Mouse (Mus musculus) c-Kit-positive CD71-positive TER-119-negative erythroid progenitor cells, embryonic 14.5 days (primary cell): ENCODE results near the gene Pgc.
A peak's percentile ranks its signal among the peaks of the same experiment; 100 is the strongest.

Experiments
- DNase-seq: peaks from one replicate; pipeline ENCODE4 v3.0.0-alpha.2; 2013; ENCODE audit warnings: low read depth

Pgc gene

DNA sequence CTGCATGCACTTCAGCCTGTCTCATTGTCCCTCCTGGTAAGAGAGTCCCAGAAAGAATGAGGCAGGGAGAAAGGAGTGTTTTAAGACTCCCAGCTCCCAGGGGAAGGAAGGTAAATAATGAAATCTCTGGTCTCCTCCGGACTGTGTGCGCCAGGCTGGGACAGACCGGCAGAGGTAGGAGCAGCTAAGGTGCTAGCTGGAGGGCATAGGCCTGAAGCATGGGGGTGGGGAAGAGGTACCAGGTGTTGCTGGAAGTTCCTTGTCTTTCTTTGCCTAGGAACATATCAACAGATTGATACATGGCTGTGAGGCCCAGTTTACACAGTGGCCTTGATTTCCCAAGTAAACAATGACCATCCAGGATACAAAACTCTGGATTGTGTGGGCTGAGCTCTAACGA is 17.7 kb upstream of the Pgc start:
- no peak for DNase-seq

GRCm38 (mm10) chr17:47710036-47710435 is 16.6 kb upstream of the Pgc start:
- DNase-seq, result no peak

DNA sequence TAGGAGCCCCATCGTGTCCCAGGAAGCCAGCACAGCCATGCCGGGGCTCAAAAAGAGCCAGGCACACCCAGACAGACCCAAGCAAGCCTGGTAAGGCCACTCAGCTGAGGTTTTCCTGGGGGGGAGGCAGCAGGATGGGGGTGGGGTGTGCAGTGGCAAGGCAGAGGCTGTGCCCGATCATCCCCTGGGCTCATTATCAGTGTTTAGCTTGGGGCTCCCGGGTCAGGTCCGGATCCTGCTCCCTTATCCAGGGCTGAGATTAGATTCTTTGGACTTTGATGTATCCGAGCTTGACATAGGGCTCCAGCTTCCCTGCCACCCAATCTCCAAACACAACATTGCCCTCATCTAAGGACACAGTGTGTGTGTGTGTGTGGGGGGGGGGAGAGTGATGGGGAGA is 14.8 kb upstream of the Pgc start:
- no peak for DNase-seq

DNA sequence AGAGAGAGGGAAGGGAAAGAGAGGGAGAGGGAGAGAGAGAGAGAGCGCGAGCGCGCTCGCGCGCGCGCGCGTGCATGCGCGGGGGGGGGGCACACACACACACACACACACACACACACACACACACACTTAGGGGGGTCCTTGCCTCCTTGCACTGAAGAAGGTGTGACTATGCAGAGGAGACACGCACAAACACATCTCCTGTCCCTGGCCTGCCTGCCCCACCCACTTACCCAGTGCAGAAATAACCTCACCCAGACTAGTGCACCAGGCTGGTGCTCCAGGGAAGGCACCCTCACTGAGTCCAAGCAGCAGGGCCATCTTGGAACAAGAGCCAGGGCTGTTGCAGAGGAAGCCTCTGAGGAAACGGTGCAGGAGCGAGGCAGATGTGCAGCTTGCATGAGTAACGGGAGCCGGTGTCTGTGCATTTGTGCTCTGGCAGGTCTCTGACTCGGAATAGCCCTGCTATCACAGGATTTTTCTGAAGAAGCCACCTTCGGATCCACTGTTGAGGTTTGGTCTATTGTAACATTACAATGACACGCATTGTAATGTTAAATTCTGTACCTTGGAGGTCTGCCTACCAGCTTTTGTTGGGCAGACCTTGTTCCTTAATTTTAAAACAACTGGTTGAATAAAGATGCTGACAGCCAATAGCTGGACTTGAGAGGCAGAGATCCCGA is 13.6 kb upstream of the Pgc start:
- no peak for DNase-seq

DNA sequence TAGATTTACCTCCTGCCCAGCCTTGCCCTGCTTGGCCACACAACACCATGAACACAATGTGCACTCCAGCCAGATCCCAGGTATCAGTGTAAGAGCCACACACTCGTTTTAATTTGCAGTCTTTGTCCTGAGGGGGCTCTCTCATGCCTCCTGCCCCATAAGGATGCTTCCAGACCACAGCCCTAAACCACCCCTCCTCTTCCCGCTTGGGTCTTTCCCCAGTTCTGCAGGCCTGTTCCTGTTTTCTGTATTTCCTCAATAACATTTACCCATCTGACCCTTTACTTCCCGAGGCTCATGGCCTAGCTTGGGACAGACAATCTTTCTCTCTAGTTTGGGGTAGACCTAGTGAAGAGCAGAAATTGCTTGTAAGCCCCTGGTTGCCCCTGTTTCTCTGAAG is 11.6 kb upstream of the Pgc start:
- no peak for DNase-seq

GRCm38 (mm10) chr17:47721183-47721582 is 5.5 kb upstream of the Pgc start:
- DNase-seq, result no peak

GRCm38 (mm10) chr17:47730633-47731575 is 4.3 kb downstream of the Pgc start:
- DNase-seq, result no peak

GRCm38 (mm10) chr17:47735553-47736100 is 9.0 kb downstream of the Pgc start:
- DNase-seq, result no peak

GRCm38 (mm10) chr17:47736856-47737255 is 10.2 kb downstream of the Pgc start, which contains the start of gene Tfeb:
Tfeb (plus strand) TSS chr17:47737030.
- DNase-seq, result peak; percentile 83

- DNase-seq, result no peak
Observed at GRCm38 (mm10) chr17:47737271-47738065, 10.8 kb downstream of the Pgc start.

- DNase-seq, result no peak
Observed at GRCm38 (mm10) chr17:47738066-47738878, 11.6 kb downstream of the Pgc start.

GRCm38 (mm10) chr17:47738879-47739798 is 12.5 kb downstream of the Pgc start:
- no peak for DNase-seq

- no peak for DNase-seq
Observed at GRCm38 (mm10) chr17:47740186-47740585, 13.5 kb downstream of the Pgc start.

DNA sequence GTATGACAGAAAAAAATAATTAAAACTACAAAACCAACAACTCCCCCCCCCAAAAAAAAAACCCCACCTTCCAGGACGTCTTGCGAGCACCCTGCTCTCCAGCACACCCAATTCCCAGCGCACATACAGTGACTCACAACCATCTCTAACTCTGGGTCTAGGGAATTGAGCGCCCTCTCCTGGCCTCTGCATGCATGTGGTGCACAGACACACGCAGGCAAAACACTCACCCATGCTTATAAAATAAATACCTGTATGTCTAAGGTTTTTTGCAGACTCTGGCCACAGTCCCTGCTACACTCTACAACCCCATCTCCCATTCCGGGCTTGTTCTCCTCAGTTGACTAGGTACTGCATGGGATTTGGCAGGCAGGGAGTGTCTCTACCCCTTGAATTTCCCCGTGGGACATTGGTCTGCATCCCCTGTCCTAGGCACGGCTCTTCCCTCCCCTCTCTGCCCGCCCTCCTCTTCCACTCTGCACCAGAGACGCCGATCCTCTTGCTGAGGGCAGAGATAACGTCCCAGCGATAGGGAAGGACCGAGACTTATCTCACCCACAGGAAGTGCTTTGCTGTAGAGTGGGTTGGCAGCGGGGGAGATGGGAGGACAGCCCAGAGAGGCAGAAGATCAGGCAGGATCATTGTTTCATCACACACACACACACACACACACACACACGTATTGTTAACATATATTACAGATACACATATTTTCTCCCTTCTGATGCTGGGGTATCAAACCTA is 16.5 kb downstream of the Pgc start:
- no peak for DNase-seq

DNA sequence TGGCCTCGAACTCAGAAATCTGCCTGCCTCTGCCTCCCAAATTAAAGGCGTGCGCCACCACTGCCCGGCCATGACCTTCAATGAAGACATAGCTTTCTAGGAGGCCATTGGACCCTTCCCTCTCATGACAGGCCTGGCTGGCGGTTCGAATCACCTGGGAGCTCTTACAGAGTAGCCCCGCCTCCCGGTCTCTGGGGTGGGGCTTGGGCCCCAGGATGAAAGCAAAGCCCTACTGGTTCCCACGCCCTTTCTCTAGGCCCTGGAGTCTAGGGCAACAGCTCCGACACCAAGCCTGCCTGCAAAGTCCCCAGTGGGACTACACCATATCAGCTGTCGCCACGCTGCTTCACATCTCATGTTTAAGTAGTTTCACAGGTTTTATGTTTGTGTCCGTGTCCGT is 17.4 kb downstream of the Pgc start:
- no peak for DNase-seq

- no peak for DNase-seq
Observed at GRCm38 (mm10) chr17:47744746-47745368, 18.2 kb downstream of the Pgc start.

DNA sequence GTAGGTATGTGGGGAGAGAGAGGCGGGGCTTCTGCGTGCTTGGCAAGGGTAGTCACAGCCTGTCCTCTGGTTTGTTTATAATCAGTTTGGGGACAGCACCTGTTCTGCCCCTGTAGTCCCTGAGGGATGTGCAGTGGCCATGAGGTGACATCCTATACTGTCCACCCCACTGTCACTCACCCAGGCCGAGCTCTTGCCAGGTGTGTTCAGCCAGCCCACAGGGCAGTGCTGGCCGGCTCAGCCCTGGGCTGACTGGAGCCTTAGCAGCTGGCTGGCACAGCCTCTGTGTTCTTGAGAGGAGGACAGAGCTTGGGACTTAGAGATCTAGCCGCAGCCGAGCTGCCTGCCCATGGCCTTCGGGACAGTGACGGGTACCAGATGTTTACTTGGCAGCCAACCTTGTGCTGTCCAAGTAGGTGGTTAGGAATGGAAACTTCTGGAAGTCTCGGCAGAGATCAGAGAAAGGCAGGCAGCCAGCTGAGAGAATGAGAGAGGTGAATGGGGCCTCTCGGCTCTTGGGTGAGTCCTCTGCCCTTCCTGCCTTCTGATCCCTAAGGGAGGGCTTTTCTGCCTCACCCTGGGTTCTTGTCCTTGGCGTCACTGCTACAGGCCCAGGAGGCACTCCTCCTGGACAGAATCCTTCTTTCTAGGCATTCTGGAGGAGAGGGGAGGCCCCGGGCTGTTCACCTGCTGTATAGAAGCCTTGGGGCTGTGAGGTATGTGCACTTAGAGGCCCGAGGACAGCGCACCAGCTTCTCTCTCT is 22.3 kb downstream of the Pgc start:
- DNase-seq, result no peak

GRCm38 (mm10) chr17:47749626-47750025 is 23.0 kb downstream of the Pgc start:
- DNase-seq, result no peak
